Mouse (Mus musculus) G1E-ER4 (cell line): ENCODE results near the gene Dync1li1. TPM values are rescaled to one million over a fixed set of nuclear protein-coding genes. Genes with fewer than 3 reads are reported as not detected.
A peak's percentile ranks its signal among the peaks of the same experiment; 100 is the strongest.

Experiments used
- GATA1 ChIP-seq: IDR thresholded peaks from one replicate; pipeline ENCODE4 v1.8.0; 2012; ENCODE audit warnings: low read length, inconsistent platforms
- polyA plus RNA-seq: library from polyadenylated mRNA; stranded (reverse); fragments of >175 nt; gene quantifications from 2 replicates; pipeline ENCODE4 v1.2.3, GENCODE M21; 2012

Dync1li1 gene
- polyA plus RNA-seq, 1 experiment, result 38.4 TPM

DNA sequence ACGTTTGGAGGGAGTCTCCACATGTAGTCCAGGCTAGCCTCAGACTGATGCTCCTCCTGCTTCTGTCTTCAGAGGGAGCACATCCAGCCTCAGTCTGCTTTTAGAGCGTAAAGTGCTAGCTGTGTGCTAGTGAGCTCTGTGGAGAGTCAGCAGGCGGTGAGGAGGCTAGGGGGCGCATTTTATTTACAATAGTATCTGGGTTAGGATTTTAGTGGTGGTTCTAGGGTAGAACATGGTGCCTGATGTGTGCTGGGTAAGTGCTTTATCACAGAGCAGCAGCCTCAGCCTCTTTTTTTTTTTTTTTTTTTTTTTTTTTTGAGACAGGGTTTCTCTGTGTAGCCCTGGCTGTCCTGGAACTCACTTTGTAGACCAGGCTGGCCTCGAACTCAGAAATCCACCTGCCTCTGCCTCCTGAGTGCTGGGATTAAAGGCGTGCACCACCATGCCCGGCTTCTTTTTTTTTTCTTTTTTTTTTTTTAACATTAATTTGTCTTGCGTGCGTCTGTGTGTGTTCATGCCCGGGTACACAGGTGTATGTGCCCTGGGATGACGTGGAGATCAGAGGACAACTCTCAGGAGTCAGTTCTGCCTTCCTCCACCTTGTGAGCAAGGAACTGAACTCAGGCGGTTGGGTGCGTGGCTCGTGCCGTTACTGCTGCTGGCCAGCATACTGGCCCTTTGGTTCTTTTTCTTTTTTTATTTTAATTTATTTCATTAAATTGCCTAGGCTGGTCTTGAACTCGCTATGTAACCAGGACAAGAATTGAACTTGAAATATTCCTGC, 11.5 kb downstream of the Dync1li1 start:
- no peak for TF ChIP-seq GATA1

GRCm38 (mm10) chr9:114701031-114701430, 12.4 kb downstream of the Dync1li1 start:
- TF ChIP-seq GATA1, result no peak

DNA sequence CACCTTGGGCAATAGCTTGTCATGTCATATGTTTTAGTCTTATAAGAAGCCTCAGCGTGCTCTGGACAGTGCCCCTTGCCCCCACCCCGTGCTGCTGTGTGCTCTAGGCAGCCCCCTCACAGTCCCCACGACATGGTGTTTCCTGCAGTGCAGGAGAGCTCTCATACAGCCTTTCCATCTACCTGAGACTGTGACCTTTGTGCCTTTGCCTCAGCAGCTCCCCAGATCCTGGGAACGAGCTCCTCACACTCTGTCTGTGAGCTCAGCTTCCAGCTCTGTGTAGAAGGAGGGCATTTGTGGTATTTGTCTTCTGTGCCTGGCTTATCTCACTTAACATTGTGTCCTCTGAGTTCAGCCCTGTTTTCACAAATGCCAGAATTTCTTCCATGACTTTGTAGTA, 13.3 kb downstream of the Dync1li1 start:
- no peak for TF ChIP-seq GATA1

- TF ChIP-seq GATA1, result no peak
Measured at GRCm38 (mm10) chr9:114707805-114708204, 19.2 kb downstream of the Dync1li1 start.

DNA sequence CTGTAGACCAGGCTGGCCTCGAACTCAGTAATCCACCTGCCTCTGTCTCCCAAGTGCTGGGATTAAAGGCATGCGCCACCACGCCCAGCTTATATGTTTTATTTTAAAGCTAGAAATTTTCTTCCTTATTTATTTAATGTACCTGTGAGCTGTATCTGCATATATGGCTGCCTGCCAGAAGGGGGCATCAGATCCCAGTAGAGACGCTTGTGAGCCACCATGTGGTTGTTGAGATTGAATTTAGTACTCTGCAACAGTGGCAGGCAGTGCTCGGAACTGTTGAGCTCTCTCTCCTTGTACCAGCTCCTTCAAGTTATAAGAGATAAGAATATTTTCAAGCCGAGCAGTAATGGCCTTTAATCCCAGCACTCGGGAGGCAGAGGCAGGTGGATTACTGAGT, 21.8 kb downstream of the Dync1li1 start:
- no peak for TF ChIP-seq GATA1

DNA sequence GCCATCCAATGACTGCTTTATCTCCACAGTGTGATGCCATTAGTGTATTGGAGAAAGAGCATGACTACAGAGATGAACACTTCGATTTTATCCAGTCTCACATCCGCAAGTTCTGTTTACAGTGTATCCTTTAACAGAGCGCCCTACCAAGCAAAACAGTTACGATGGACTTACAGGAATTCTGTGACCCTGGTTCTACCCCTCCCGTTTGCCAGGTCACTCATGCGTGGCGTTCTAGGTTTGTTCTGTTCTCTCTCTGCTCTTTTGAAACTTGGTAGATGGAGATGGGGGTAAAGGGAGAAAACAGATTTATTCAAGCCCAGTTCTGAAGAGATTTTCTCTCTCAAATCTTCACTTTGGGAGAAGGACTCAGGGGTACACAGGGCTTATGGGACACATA, 24.9 kb downstream of the Dync1li1 start:
- no peak for TF ChIP-seq GATA1

DNA sequence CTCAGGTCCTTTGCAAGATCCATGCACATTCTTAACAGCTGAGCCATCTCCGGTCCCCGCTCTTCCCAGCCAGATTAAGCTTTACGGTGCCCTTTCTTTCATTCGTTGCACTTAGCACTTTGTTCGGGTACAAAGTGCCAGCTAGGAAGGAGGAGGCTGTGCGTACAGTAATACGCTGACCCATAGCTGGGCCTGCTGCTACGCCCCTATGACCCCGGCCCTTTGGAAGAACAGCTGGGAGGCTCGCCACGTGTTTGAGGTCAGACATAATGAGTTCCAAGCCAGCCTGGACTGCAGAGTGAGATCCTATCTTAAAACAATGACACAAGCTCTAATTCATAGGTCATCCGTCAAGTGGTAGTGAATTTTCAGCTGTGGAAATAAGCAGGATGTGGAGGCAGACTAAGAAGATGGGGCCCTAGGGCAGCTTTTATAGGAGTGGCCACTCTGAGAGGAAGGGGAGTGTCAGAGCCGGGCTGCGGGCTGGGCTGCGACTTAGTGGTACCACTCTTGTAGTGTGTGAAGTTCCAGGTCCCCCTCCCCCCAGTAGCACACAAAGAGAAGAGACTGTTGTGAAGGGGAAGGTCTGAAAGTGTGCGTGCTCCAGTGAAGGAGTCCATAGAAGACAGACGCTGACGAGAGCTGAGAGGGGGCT, 28.2 kb downstream of the Dync1li1 start:
- no peak for TF ChIP-seq GATA1

GRCm38 (mm10) chr9:114727315-114727714, 38.7 kb downstream of the Dync1li1 start:
- no peak for TF ChIP-seq GATA1

GRCm38 (mm10) chr9:114729911-114730805, 41.6 kb downstream of the Dync1li1 start:
- no peak for TF ChIP-seq GATA1

DNA sequence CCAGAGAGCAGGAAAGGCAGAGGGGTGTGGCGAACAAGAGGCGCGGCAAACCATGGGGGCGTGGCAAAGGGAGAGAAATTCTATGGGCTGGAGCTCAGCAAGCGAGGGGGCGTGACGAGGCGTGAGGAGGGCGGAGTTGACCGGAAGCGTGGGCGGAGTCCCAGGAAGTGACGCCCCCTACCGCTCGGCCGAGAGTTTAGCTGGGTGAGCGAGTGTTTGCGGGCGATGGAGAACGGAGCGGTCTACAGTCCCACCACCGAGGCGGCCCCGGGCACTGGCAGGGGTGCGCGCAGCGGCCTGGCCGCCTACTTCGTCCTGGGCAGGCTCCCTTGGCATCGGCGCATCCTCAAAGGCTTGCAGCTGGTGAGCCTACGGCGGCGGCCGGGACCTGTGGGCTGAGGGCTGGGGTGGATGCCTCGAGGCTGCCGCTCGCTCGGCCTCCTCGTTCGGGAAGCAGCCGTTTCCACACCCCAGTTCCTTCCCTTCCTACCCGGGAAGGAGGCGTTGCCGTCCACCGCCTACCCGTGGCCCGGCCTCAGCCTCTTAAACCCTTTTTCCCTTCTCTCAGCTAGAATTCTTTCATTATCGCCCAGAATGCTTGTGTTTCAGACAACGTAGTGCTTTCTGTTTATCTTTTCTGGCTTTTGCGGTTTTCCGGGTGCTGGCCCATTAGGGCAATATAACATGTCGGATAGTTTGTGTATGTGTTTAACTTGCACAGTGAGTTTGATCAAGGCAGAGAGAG, 42.6 kb downstream of the Dync1li1 start, which contains the start of gene Cmtm6:
Gene Cmtm6 (plus strand): TSS at position 106 of the 745 bp plus-strand sequence.
- TF ChIP-seq GATA1, result peak; percentile 71

DNA sequence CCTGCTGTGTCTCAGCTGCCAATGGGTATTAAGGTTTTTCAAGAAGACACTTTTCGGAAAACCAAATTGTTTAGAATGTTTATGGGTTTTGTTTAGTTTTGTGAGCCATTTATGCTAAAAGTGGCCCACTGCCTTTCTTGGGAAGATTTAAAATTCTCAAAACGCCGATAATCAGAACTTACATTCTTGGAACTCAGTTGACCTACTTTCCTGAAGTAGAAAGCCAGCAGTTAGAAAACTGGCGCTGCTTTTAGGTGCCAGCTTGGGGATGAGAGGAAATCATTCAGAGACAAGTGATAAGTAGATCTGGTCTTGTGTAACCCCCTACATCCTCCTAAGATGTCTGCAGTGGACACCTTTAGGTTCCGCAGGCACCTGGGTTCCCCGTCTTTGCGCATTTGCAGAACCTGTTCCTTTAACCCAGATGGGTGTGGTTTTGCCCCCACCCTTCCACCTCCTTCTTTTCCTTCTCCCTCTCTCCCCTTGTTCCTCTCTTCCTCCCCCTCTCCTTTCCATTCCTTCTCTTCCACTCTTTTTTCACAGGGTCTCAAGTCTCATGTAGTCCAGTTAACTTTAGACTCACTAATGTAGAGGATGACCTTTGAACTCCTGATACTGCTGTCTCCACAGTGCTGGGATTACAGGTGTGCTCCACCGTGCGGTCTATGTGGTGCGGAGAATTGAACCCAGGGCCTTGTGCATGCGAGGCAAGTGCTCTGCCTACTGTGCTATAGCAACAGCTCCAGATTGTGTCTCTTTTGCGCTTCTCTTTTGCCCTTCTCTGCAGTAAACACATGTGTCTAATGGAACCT, 43.5 kb downstream of the Dync1li1 start:
- TF ChIP-seq GATA1, result no peak

GRCm38 (mm10) chr9:114733238-114733637, 44.6 kb downstream of the Dync1li1 start:
- no peak for TF ChIP-seq GATA1

DNA sequence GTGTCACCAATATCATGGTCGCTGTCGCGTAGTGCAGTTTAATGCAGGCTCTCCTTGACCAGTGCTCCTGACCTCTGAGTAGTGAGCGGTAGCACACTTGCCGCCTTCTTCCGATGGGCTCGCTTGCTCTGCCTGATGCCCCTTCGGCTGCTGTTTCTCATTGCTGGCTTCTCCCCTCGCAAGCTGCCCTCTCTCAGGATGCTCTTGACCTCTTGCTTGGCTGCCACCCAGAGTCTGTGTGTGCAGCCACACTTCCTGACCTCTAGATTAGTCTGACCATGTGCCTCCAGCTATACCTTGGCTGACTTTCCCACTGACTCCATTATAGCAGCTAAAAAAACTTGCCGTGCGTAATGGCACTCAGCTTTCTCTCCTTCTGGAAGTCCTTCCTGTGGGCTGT, 47.9 kb downstream of the Dync1li1 start:
- no peak for TF ChIP-seq GATA1

- TF ChIP-seq GATA1, result no peak
Measured at GRCm38 (mm10) chr9:114740336-114740735, 51.7 kb downstream of the Dync1li1 start.
